Mouse (Mus musculus): Measurements from ENCODE around the gene Pim1. TPM values are rescaled to one million over a fixed set of nuclear protein-coding genes. Genes with fewer than 3 reads are reported as not detected.
A peak's percentile ranks its signal among the peaks of the same experiment; 100 is the strongest.

Gene Pim1
- total and polyA plus RNA-seq, 3 experiments = 75.8 to 178 (median 133) TPM

GRCm38 (mm10) chr17:29482632-29483031 is 7.9 kb upstream of the Pim1 start:
- Histone ChIP-seq H3K27ac (ENCODE audit: insufficient read depth, low read depth) (no peak overlapping the region), H3K4me1 (ENCODE audit: control insufficient read depth in 1 of 2, insufficient read depth in 2 of 2) (peaks cover 11 to 52% of the 10 kb centered on the region in 2 experiments), H3K9ac (ENCODE audit: insufficient read depth, low read depth) (no peak overlapping the region), H3K27me3 (replicated peaks) (no peaks in the 10 kb centered on the region), H3K79me2 (replicated peaks; ENCODE audit: control insufficient read depth, extremely low read depth, insufficient read depth, poor library complexity, severe bottlenecking) (no peaks in the 10 kb centered on the region), H3K9me3 (replicated peaks; ENCODE audit: low read length) (peaks cover 14% of the 10 kb centered on the region), H3K4me3 (replicated peaks in 1 of 3; ENCODE audit: low read depth in 2 of 3, low read length in 2 of 3, poor library complexity in 1 of 3) (no peak overlapping the region), H3K36me3 (replicated peaks in 1 of 2; ENCODE audit: control insufficient read depth in 1 of 2, insufficient read depth in 1 of 2, low read length in 1 of 2) (no peaks in the 10 kb centered on the region), H3K4me2 (ENCODE audit: insufficient read depth, low read depth, poor library complexity, severe bottlenecking) (no peak overlapping the region)
- dilution Hi-C loops (cut with MboI; ENCODE audit: extremely low pct_ligation_motif_present, extremely low pct_unique_long_range_greater_than_20kb, low sequenced_read_pairs) = no loop called here
- TF ChIP-seq CTCF (conservative IDR thresholded peaks at IDR 0.05 in 1 of 2, IDR thresholded peaks at IDR 0.05 in 1 of 2; ENCODE audit: low read depth in 2 of 2, low read length in 2 of 2) = peak in 1 of 2 experiments; percentile 16; a peak in 1 of 4 replicates
- TF ChIP-seq ZKSCAN1 (IDR thresholded peaks at IDR 0.05; ENCODE audit: borderline replicate concordance, low read depth, low read length) = no peak
- no peak for TF ChIP-seq MAFK (IDR thresholded peaks at IDR 0.05; ENCODE audit: insufficient replicate concordance, low read length)
- no peak for TF ChIP-seq NRF1 (IDR thresholded peaks at IDR 0.05; ENCODE audit: low read depth, low read length)
- DNase-seq (ENCODE audit: extremely low read depth) = no peak
- in situ Hi-C loops (cut with MboI; ENCODE audit: low pct_ligation_motif_present, low pct_unique_long_range_greater_than_20kb, low sequenced_read_pairs) = loop anchor here (5.0 kb wide), 1 partner anchor 45 kb away; no protein-coding TSS in a partner anchor

GRCm38 (mm10) chr17:29483282-29483681 is 7.3 kb upstream of the Pim1 start:
- no peak for DNase-seq (ENCODE audit: extremely low read depth)
- no peak overlapping the region for H3K4me2 ChIP-seq (ENCODE audit: insufficient read depth, low read depth, poor library complexity, severe bottlenecking)
- no peak overlapping the region for H3K9ac ChIP-seq (ENCODE audit: insufficient read depth, low read depth)
- H3K4me1 ChIP-seq (ENCODE audit: control insufficient read depth in 1 of 2, insufficient read depth in 2 of 2) = peaks cover 10 to 51% of the 10 kb centered on the region in 2 experiments; a peak in 3 of 4 replicates
- dilution Hi-C loops (cut with MboI; ENCODE audit: extremely low pct_ligation_motif_present, extremely low pct_unique_long_range_greater_than_20kb, low sequenced_read_pairs) = no loop called here
- TF ChIP-seq BHLHE40 (IDR thresholded peaks at IDR 0.05; ENCODE audit: low read depth, low read length) = no peak
- TF ChIP-seq SMC3 (IDR thresholded peaks at IDR 0.05; ENCODE audit: low read depth, low read length) = no peak
- TF ChIP-seq E2F4 (IDR thresholded peaks at IDR 0.05; ENCODE audit: insufficient replicate concordance, low read depth, low read length) = no peak
- TF ChIP-seq ELF1 (IDR thresholded peaks at IDR 0.05; ENCODE audit: low read depth, low read length) = no peak
- no peak for TF ChIP-seq MXI1 (IDR thresholded peaks at IDR 0.05; ENCODE audit: low read depth, low read length)
- no peak for TF ChIP-seq POLR2A (IDR thresholded peaks at IDR 0.05; ENCODE audit: low read depth, low read length)
- no peak for TF ChIP-seq MAX (IDR thresholded peaks at IDR 0.05; ENCODE audit: low read length)
- no peak for TF ChIP-seq MAFK (IDR thresholded peaks at IDR 0.05; ENCODE audit: insufficient replicate concordance, low read length)
- no peak for TF ChIP-seq JUN (IDR thresholded peaks at IDR 0.05; ENCODE audit: insufficient read depth, low read depth, low read length)
- no peaks in the 10 kb centered on the region for H3K79me2 ChIP-seq (replicated peaks; ENCODE audit: control insufficient read depth, extremely low read depth, insufficient read depth, poor library complexity, severe bottlenecking)
- H3K27ac ChIP-seq (ENCODE audit: insufficient read depth, low read depth) = no peak overlapping the region
- peaks cover 14% of the 10 kb centered on the region for H3K9me3 ChIP-seq (replicated peaks; ENCODE audit: low read length)
- in situ Hi-C loops (cut with MboI; ENCODE audit: low pct_ligation_motif_present, low pct_unique_long_range_greater_than_20kb, low sequenced_read_pairs) = loop anchor here (5.0 kb wide), 1 partner anchor 46 kb away; no protein-coding TSS in a partner anchor
- H3K4me3 ChIP-seq (replicated peaks in 1 of 3; ENCODE audit: low read depth in 2 of 3, low read length in 2 of 3, poor library complexity in 1 of 3) = no peak overlapping the region
- no peaks in the 10 kb centered on the region for H3K36me3 ChIP-seq (replicated peaks in 1 of 2; ENCODE audit: control insufficient read depth in 1 of 2, insufficient read depth in 1 of 2, low read length in 1 of 2)
- no peaks in the 10 kb centered on the region for H3K27me3 ChIP-seq (replicated peaks)

- in situ Hi-C loops (cut with MboI; ENCODE audit: low pct_ligation_motif_present, low pct_unique_long_range_greater_than_20kb, low sequenced_read_pairs) = loop anchor here (5.0 kb wide), 1 partner anchor 47 kb away; no protein-coding TSS in a partner anchor
- Histone ChIP-seq H3K4me1 (ENCODE audit: control insufficient read depth in 1 of 2, insufficient read depth in 2 of 2) (peaks cover 7 to 50% of the 10 kb centered on the region in 2 experiments; a peak in 3 of 4 replicates), H3K27ac (ENCODE audit: insufficient read depth, low read depth) (no peak overlapping the region)
Observed at GRCm38 (mm10) chr17:29484431-29484830, 6.1 kb upstream of the Pim1 start.

More at GRCm38 (mm10) chr17:29484431-29484830, 6.1 kb upstream of the Pim1 start:
- no peak overlapping the region for H3K4me3 ChIP-seq (replicated peaks in 1 of 3; ENCODE audit: low read depth in 2 of 3, low read length in 2 of 3, poor library complexity in 1 of 3)
- peaks cover 14% of the 10 kb centered on the region for H3K9me3 ChIP-seq (replicated peaks; ENCODE audit: low read length)
- H3K9ac ChIP-seq (ENCODE audit: insufficient read depth, low read depth) = no peak overlapping the region
- DNase-seq (ENCODE audit: extremely low read depth) = no peak
- dilution Hi-C loops (cut with MboI; ENCODE audit: extremely low pct_ligation_motif_present, extremely low pct_unique_long_range_greater_than_20kb, low sequenced_read_pairs) = no loop called here
- H3K4me2 ChIP-seq (ENCODE audit: insufficient read depth, low read depth, poor library complexity, severe bottlenecking) = no peak overlapping the region
- no peaks in the 10 kb centered on the region for H3K27me3 ChIP-seq (replicated peaks)
- no peak; the same call in 1 of the 2 replicates for TF ChIP-seq RAD21 (IDR thresholded peaks at IDR 0.05; ENCODE audit: low read depth, low read length)
- no peak for TF ChIP-seq USF2 (conservative IDR thresholded peaks at IDR 0.05; ENCODE audit: low read depth, low read length)
- TF ChIP-seq JUN (IDR thresholded peaks at IDR 0.05; ENCODE audit: insufficient read depth, low read depth, low read length) = no peak
- no peak for TF ChIP-seq ZC3H11A (IDR thresholded peaks at IDR 0.05; ENCODE audit: low read depth, low read length)
- no peak for TF ChIP-seq CHD1 (IDR thresholded peaks at IDR 0.05; ENCODE audit: low read depth, low read length)
- TF ChIP-seq E2F4 (IDR thresholded peaks at IDR 0.05; ENCODE audit: insufficient replicate concordance, low read depth, low read length) = no peak
- no peak for TF ChIP-seq SIN3A (IDR thresholded peaks at IDR 0.05; ENCODE audit: low read length)
- no peak for TF ChIP-seq USF1 (IDR thresholded peaks at IDR 0.05; ENCODE audit: low read depth, low read length)
- TF ChIP-seq MYC (IDR thresholded peaks at IDR 0.05; ENCODE audit: low read depth, low read length) = no peak
- TF ChIP-seq POLR2AphosphoS2 (IDR thresholded peaks at IDR 0.05; ENCODE audit: low read depth, low read length) = no peak
- TF ChIP-seq GABPA (IDR thresholded peaks at IDR 0.05; ENCODE audit: insufficient replicate concordance, low read depth, low read length) = no peak
- no peak for TF ChIP-seq CHD2 (IDR thresholded peaks at IDR 0.05; ENCODE audit: low read length)
- no peak for TF ChIP-seq HCFC1 (IDR thresholded peaks at IDR 0.05; ENCODE audit: low read depth, low read length)
- TF ChIP-seq NRF1 (IDR thresholded peaks at IDR 0.05; ENCODE audit: low read depth, low read length) = no peak
- no peak for TF ChIP-seq RCOR1 (conservative IDR thresholded peaks at IDR 0.05; ENCODE audit: low read depth, low read length)
- TF ChIP-seq BHLHE40 (IDR thresholded peaks at IDR 0.05; ENCODE audit: low read depth, low read length) = no peak
- no peak for TF ChIP-seq ELF1 (IDR thresholded peaks at IDR 0.05; ENCODE audit: low read depth, low read length)
- H3K79me2 ChIP-seq (replicated peaks; ENCODE audit: control insufficient read depth, extremely low read depth, insufficient read depth, poor library complexity, severe bottlenecking) = 0 out of 2 replicates have a peak, but pooled peaks cover 2% of the 10 kb centered on the region
- H3K36me3 ChIP-seq (replicated peaks in 1 of 2; ENCODE audit: control insufficient read depth in 1 of 2, insufficient read depth in 1 of 2, low read length in 1 of 2) = no peaks in the 10 kb centered on the region

All from CH12.LX (cell line).